Mouse (Mus musculus) olfactory bulb, adult 2 months (tissue): Measurements from ENCODE around the gene Slc9b2.

Experiments
- CTCF ChIP-seq: fragments of 200-500 bp; IDR thresholded peaks from 2 replicates; pipeline ENCODE4 v1.5.1; 2012; ENCODE audit warnings: low read depth, mild to moderate bottlenecking, low read length, moderate library complexity; ENCODE audit not compliant: insufficient read depth
- POLR2A ChIP-seq: fragments of 200-500 bp; IDR thresholded peaks from 2 replicates; pipeline ENCODE4 v1.6.1; 2012; ENCODE audit warnings: mild to moderate bottlenecking, low read depth, low read length, moderate library complexity; ENCODE audit not compliant: insufficient read depth

DNA sequence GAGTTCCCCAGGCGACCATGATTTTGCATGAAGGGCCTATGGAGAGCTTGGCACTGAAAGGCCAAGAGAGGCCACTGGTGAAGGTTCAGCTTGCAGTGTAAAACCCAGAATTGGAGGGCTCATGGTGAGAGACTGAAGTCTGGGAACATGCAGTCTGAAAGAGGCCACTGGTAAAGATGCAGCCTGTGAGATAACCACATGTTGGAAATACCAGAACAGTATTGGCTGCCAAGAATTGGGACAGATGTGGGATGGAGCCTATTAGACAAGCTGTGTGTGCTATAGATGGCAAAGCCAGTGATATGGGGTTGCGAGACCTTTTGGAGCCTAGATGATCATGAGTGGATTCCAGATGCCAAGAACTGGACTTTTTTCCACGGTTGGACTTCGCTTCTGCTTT is 72.4 kb downstream of the Slc9b2 start:
- TF ChIP-seq CTCF (no peak), POLR2A (no peak)
